Mouse (Mus musculus) MEL (cell line): Measurements from ENCODE around the gene Keg1. TPM values are rescaled to one million over a fixed set of nuclear protein-coding genes. Genes with fewer than 3 reads are reported as not detected.
"Not testable (repeated sequence)": the region's sequence is repeated elsewhere in the genome, so short reads cannot be mapped to it uniquely, and the experiment has no call there.

Source experiments
- DNase-seq: peaks from one replicate; pipeline ENCODE4 v3.0.0; 2011; ENCODE audit warnings: low read depth, low spot score
- H3K27ac ChIP-seq: 2 replicates; pipeline ENCODE4 v1.5.1; 2012; ENCODE audit warnings: low read depth, mild to moderate bottlenecking, control low read depth, low read length, moderate library complexity; ENCODE audit not compliant: control insufficient read depth
- H3K27me3 ChIP-seq, 2 experiments: fragments of 150-350 bp in 1 of 2; sonication (generic) in 1 of 2; 2 replicates each; pipeline ENCODE4 v1.6.1; 2012; ENCODE audit warnings: low read length in 2 of 2, mild to moderate bottlenecking in 2 of 2, improper control_type of control experiment in 1 of 2, moderate library complexity in 1 of 2; ENCODE audit not compliant: insufficient read depth in 2 of 2, control insufficient read depth in 1 of 2
- H3K36me3 ChIP-seq, 2 experiments: 2 replicates each; pipeline ENCODE4 v1.6.1; 2012 to 2014; ENCODE audit warnings: low read length in 2 of 2, improper control_type of control experiment in 1 of 2, inconsistent platforms in 1 of 2, mild to moderate bottlenecking in 1 of 2; ENCODE audit not compliant: insufficient read depth in 2 of 2, control insufficient read depth in 1 of 2
- H3K4me1 ChIP-seq, 2 experiments: fragments of 150-350 bp in 1 of 2; sonication (generic) in 1 of 2; 2 replicates each; pipeline ENCODE4 v1.6.1; 2012; ENCODE audit warnings: low read length in 2 of 2, improper control_type of control experiment in 1 of 2, mild to moderate bottlenecking in 1 of 2; ENCODE audit not compliant: insufficient read depth in 2 of 2, control insufficient read depth in 1 of 2
- H3K4me3 ChIP-seq, 2 experiments: fragments of 150-350 bp in 1 of 2; sonication (generic) in 1 of 2; 2 replicates each; pipeline ENCODE4 v1.5.1; 2012; ENCODE audit warnings: low read depth in 2 of 2, low read length in 2 of 2, mild to moderate bottlenecking in 2 of 2, moderate library complexity in 2 of 2, control low read depth in 1 of 2, improper control_type of control experiment in 1 of 2; ENCODE audit not compliant: control insufficient read depth in 1 of 2, insufficient read depth in 1 of 2
- H3K79me2 ChIP-seq: 2 replicates; pipeline ENCODE4 v1.6.1; 2012; ENCODE audit warnings: mild to moderate bottlenecking, low read length, moderate library complexity; ENCODE audit not compliant: control insufficient read depth, poor library complexity, insufficient read depth
- H3K9ac ChIP-seq: 2 replicates; pipeline ENCODE4 v1.6.1; 2012; ENCODE audit warnings: low read depth, mild to moderate bottlenecking, control low read depth, low read length, moderate library complexity; ENCODE audit not compliant: control insufficient read depth, poor library complexity, severe bottlenecking
- H3K9me3 ChIP-seq: fragments of 150-350 bp; sonication (generic); replicated peaks from 2 replicates; pipeline ENCODE4 v1.6.1; 2012; ENCODE audit warnings: mild to moderate bottlenecking, low read length, improper control_type of control experiment, moderate library complexity; ENCODE audit not compliant: insufficient read depth
- CHD1 ChIP-seq: IDR thresholded peaks from 2 replicates; pipeline ENCODE4 v1.6.1; 2012; ENCODE audit warnings: low read depth, mild to moderate bottlenecking, inconsistent platforms, low read length, improper control_type of control experiment
- GABPA ChIP-seq: IDR thresholded peaks from 2 replicates; pipeline ENCODE4 v1.6.1; 2012; ENCODE audit warnings: low read depth, mild to moderate bottlenecking, inconsistent platforms, low read length, improper control_type of control experiment, moderate library complexity
- GATA1 ChIP-seq: IDR thresholded peaks from 2 replicates; pipeline ENCODE4 v1.6.1; 2011; ENCODE audit warnings: low read depth, low read length, improper control_type of control experiment
- JUND ChIP-seq: IDR thresholded peaks from 2 replicates; pipeline ENCODE4 v1.6.1; 2011; ENCODE audit warnings: low read depth, mild to moderate bottlenecking, improper control_type of control experiment, low read length
- MAFK ChIP-seq: IDR thresholded peaks from 2 replicates; pipeline ENCODE4 v1.6.1; 2011; ENCODE audit warnings: low read depth, mild to moderate bottlenecking, low read length, improper control_type of control experiment, borderline replicate concordance
- MAZ ChIP-seq: IDR thresholded peaks from 2 replicates; pipeline ENCODE4 v1.6.1; 2012; ENCODE audit warnings: low read depth, mild to moderate bottlenecking, inconsistent platforms, low read length, improper control_type of control experiment
- MEF2A ChIP-seq: IDR thresholded peaks from 2 replicates; pipeline ENCODE4 v1.6.1; 2014; ENCODE audit warnings: low read depth, mild to moderate bottlenecking, inconsistent platforms, low read length, improper control_type of control experiment; ENCODE audit not compliant: poor library complexity, insufficient replicate concordance, severe bottlenecking; ENCODE audit errors: extremely low read depth
- MXI1 ChIP-seq: IDR thresholded peaks from 2 replicates; pipeline ENCODE4 v1.6.1; 2011; ENCODE audit warnings: mild to moderate bottlenecking, low read depth, low read length, improper control_type of control experiment
- MYB ChIP-seq: IDR thresholded peaks from 2 replicates; pipeline ENCODE4 v1.6.1; 2011; ENCODE audit warnings: mild to moderate bottlenecking, low read depth, low read length, improper control_type of control experiment
- MYC ChIP-seq: IDR thresholded peaks from 2 replicates; pipeline ENCODE4 v1.6.1; 2011; ENCODE audit warnings: low read depth, mild to moderate bottlenecking, low read length, improper control_type of control experiment, moderate library complexity
- NELFE ChIP-seq: IDR thresholded peaks from 2 replicates; pipeline ENCODE4 v1.6.1; 2011; ENCODE audit warnings: low read depth, low read length, improper control_type of control experiment
- POLR2AphosphoS2 ChIP-seq: IDR thresholded peaks from 2 replicates; pipeline ENCODE4 v1.6.1; 2011; ENCODE audit warnings: low read length, improper control_type of control experiment
- RAD21 ChIP-seq: IDR thresholded peaks from 2 replicates; pipeline ENCODE4 v1.6.1; 2011; ENCODE audit warnings: mild to moderate bottlenecking, low read depth, low read length, improper control_type of control experiment
- RCOR1 ChIP-seq: IDR thresholded peaks from 2 replicates; pipeline ENCODE4 v1.6.1; 2012; ENCODE audit warnings: low read depth, mild to moderate bottlenecking, inconsistent platforms, low read length, improper control_type of control experiment
- TBP ChIP-seq: IDR thresholded peaks from 2 replicates; pipeline ENCODE4 v1.8.0; 2011; ENCODE audit warnings: low read depth, low read length, improper control_type of control experiment
- UBTF ChIP-seq: IDR thresholded peaks from 2 replicates; pipeline ENCODE4 v1.6.1; 2012; ENCODE audit warnings: low read depth, mild to moderate bottlenecking, inconsistent platforms, low read length, improper control_type of control experiment, moderate library complexity, borderline replicate concordance; ENCODE audit not compliant: insufficient read depth
- USF1 ChIP-seq: IDR thresholded peaks from 2 replicates; pipeline ENCODE4 v1.6.1; 2014; ENCODE audit warnings: low read depth, mild to moderate bottlenecking, inconsistent platforms, low read length, improper control_type of control experiment, moderate library complexity
- polyA plus RNA-seq, 2 experiments: library from polyadenylated mRNA; stranded (reverse) in 1 of 2; unstranded in 1 of 2; fragments of >175 nt in 1 of 2; fragments of >200 nt in 1 of 2; gene quantifications; 2 replicates each; pipeline versions ENCODE4 v1.2.1 to v1.2.4; 2012; ENCODE audit warnings: low replicate concordance in 2 of 2, low read depth in 1 of 2; ENCODE audit not compliant: insufficient read length in 2 of 2, insufficient read depth in 1 of 2, missing spikeins in 1 of 2
- total RNA-seq: library from RNA; depleted of rRNA; stranded (reverse); fragments of 300-350 nt; gene quantifications from 2 replicates; pipeline ENCODE4 v1.2.3, GENCODE M21; 2012

The Keg1 gene
- total and polyA plus RNA-seq, 3 experiments, result not detected

DNA sequence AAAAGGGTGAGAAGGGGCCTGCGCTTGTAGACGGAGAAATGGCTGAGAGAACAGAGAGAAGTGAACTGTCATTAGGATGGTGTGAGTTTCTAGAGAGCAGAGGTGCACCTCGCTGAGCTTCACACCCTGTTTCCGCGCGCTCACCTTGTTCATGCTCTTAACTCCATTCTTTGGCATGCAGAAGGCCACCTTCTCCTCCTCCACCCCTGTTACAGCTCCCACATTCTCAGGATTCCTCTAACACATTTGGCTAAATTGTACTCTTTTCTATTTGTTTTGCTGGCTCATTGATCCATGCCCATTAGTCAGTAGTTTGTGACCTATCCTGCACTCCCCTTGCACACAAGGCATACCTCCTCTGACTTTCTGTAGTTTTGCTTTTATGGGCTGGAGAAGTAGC lies 23.6 kb downstream of the Keg1 start:
- no peaks in the 10 kb centered on the region for H3K79me2 ChIP-seq
- no peak for TF ChIP-seq GABPA
- no peak for TF ChIP-seq TBP
- TF ChIP-seq MEF2A, result no peak
- no peak for TF ChIP-seq UBTF
- TF ChIP-seq MYB, result no peak
- no peak for DNase-seq
- no peaks in the 10 kb centered on the region for H3K4me1 ChIP-seq
- no peak overlapping the region for H3K9ac ChIP-seq
- no peak overlapping the region for H3K27ac ChIP-seq
- H3K36me3 ChIP-seq, result no peaks in the 10 kb centered on the region
- H3K4me3 ChIP-seq, result no peak overlapping the region
- H3K27me3 ChIP-seq, result no peaks in the 10 kb centered on the region; a peak in 3 of 4 replicates
- no peaks in the 10 kb centered on the region for H3K9me3 ChIP-seq

DNA sequence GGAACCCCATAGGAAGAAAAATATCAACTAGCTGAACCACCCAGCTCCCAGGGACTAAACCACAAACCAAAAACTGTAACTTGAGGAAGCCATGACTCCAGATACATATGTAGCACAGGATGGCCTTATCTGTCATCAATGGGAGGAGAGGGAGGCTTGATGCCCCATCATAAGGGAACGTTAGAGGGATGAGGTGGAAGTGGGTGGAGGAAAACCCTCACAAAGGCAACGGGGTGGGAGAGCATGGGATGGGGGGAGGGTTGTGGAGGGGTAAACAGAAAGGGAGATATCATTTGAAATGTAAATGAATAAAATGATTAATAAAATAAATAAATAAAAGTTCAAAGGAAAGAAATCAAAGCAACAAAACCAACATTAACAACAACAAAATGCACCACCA lies 24.9 kb downstream of the Keg1 start:
- H3K36me3 ChIP-seq, result no peaks in the 10 kb centered on the region
- no peaks in the 10 kb centered on the region for H3K4me1 ChIP-seq
- no peaks in the 10 kb centered on the region for H3K9me3 ChIP-seq
- no peak overlapping the region for H3K9ac ChIP-seq
- no peak overlapping the region for H3K27ac ChIP-seq
- DNase-seq, result no peak
- no peak overlapping the region for H3K4me3 ChIP-seq
- H3K79me2 ChIP-seq, result no peaks in the 10 kb centered on the region
- no peaks in the 10 kb centered on the region; a peak in 2 of 4 replicates for H3K27me3 ChIP-seq
- TF ChIP-seq JUND (no peak), GATA1 (no peak), MXI1 (no peak), MAFK (no peak), NELFE (no peak), CHD1 (no peak), RCOR1 (no peak), POLR2AphosphoS2 (no peak), UBTF (no peak), RAD21 (no peak), USF1 (no peak), MAZ (no peak), MYC (no peak), MYB (no peak)

DNA sequence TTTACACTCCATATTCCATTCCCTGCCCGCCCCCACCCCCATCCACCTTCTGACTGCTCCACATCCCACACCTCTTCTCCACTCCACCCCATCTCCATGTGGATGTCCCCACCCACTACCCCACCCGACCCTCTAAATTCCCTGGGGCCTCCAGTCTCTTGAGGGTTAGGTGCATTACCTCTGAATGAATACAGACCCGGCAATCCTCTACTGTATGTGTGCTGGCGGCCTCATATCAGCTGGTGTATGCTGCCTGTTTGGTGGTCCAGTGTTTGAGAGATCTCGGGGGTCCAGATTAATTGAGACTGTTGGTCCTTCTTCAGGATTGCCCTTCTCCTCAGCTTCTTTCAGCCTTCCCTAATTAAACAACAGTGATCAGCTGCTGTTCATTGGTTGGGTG lies 25.3 kb downstream of the Keg1 start:
- H3K27me3 ChIP-seq, H3K4me1 ChIP-seq, H3K79me2 ChIP-seq: not testable (repeated sequence)

DNA sequence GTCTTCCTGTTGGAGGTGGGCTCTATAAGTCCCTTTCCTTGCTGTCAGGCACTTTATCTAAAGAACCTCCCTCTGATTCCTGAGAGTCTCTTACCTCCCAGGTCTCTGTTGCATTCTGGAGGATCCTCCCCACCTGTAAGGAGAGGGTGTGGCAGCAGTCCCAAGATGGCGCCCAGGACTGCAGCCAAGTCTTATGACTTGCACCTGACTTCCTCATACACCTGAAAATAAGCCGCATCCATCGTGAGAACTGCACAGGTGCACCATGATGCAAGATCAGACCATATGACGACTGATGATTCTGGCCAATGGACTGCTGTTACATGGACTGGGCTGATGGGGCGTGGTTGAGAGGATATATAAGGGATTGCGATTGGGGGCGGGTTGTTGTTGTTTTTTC lies 26.0 kb downstream of the Keg1 start:
- H3K79me2 ChIP-seq, H3K9ac ChIP-seq, H3K4me1 ChIP-seq, H3K27ac ChIP-seq, DNase-seq, H3K9me3 ChIP-seq, H3K4me3 ChIP-seq, H3K27me3 ChIP-seq, H3K36me3 ChIP-seq: not testable (repeated sequence)

More for the DNA sequence above, 25.3 kb downstream of the Keg1 start:
- H3K9me3 ChIP-seq, DNase-seq, H3K36me3 ChIP-seq, H3K27ac ChIP-seq, H3K9ac ChIP-seq, H3K4me3 ChIP-seq: not testable (repeated sequence)
